Mouse (Mus musculus): ENCODE data around the gene Lcn11.
"Not testable (repeated sequence)": the region's sequence is repeated elsewhere in the genome, so short reads cannot be mapped to it uniquely, and the experiment has no call there.

Gene Lcn11

GRCm38 (mm10) chr2:25776717-25777116 lies at the start of gene Lcn11:
Gene Lcn11, plus strand, starts transcription at chr2:25777017.
- no peak for DNase-seq

GRCm38 (mm10) chr2:25733199-25733930 lies 43.5 kb upstream of the Lcn11 start:
- DNase-seq: no peak

GRCm38 (mm10) chr2:25736709-25737108 lies 40.1 kb upstream of the Lcn11 start, which contains the start of gene Obp2b:
Gene Obp2b, plus strand, starts transcription at chr2:25737009.
- not testable (repeated sequence) for DNase-seq

- DNase-seq: no peak
These were observed 35.1 kb upstream of the Lcn11 start for GRCm38 (mm10) chr2:25741671-25742070.

DNA sequence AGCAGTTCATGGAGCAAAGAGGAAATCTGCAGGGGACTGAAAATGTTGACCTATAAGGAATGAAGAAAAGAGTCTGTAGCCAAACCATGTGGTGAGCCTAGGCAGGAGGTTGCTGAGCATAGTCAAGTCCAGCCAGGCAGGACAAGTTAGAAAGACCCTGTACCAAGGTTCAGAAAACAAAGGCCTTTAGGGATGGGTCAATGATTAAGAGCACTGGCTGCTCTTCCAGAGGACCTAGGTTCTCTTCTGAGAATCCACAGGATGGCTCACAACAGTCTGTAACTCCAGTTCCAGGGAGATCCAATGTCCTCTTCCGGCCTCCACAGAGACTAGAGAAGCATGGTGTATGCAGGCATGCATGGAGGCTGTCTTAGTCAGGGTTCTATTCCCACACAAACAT lies 22.6 kb upstream of the Lcn11 start:
- no peak for DNase-seq

GRCm38 (mm10) chr2:25758064-25758625 lies 18.7 kb upstream of the Lcn11 start:
- DNase-seq: no peak

DNA sequence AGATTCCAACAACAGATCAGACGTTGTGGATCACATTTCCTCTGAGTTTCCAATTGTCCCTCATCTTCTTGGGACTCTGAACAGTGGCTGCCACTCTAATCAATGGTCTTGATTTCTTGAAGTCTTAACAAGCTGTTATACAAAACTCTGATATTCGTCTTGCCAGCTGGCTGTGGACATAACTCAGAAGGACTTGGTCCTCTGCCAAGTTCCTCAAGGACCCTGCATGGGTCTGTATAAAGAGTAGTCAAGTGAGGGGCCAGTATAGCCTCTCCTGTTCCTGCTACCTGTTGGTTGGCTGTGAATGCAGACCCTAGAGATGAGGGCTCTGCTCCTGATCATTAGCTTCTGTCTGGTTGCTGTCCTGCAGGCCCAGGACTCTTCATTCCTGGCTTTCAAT lies 11.5 kb upstream of the Lcn11 start, which contains the start of gene Lcn3:
Gene Lcn3, plus strand, starts transcription at position 301 of the 400 bp plus-strand sequence.
- DNase-seq: no peak

DNA sequence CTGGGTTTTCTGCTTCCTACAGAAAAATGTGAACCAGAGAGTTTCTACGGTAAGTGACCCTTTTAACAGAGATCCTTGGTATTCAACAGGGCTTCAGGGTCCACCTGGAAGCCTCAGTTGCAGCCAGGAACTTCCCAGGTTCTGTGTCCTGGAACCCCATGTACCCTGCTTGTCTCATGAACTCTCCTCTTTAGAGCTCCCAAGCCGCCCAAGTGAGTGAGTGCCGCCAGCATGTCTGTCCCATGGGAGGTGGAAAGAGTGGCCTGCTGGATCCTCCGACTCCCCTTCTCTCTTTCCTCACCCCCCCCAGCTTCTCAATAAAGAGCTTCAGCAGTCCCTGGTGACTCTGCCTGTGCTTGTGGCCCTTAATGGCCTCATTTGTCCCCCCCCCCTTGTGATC lies 9.1 kb upstream of the Lcn11 start:
- no peak for DNase-seq

GRCm38 (mm10) chr2:25773507-25773906 lies 3.3 kb upstream of the Lcn11 start:
- DNase-seq: no peak

DNA sequence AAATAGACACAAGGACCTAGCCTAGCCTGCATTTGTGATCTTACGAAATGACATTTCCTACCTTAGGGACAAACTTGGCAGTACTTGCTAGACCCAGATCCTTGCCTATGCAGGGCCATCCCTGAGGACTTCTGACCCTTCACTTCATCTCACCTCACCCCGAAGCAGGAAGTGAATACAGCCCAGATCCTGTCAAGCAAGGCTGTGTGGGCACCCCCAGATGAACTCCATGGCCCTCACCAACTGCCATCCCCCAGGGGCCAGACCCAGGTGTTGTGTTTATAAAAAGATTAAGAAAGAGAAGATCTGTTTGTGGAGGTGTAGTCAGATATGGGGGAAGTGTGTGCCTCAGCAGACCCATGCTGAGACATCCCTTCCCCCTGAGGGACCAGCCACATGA lies 2.2 kb upstream of the Lcn11 start:
- no peak for DNase-seq

- DNase-seq: no peak
These were observed 826 bp upstream of the Lcn11 start for GRCm38 (mm10) chr2:25775991-25776390.

DNA sequence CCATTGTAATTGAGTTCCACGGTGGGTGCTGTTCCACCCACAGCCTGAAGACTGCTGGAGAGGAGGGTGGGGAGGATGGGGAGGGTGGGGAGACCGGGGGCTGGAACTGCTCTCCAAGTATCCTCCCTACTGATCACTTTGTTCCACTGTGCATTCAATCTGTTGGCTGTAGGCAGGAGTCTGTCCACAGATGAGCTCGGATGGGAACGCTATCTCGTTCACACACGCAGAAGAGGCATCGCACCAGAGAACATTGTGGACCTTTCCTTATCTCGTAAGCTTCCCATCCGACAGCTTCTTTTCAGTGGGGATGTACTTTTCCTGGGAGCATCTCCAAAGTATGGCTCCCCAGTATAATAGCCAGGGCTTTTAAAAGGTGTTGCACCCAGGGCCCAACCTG lies 2.3 kb downstream of the Lcn11 start:
- DNase-seq: no peak

GRCm38 (mm10) chr2:25780921-25781320 lies 4.1 kb downstream of the Lcn11 start:
- no peak for DNase-seq

- no peak for DNase-seq
These were observed 5.1 kb downstream of the Lcn11 start, which contains the start of gene Gm13539 for GRCm38 (mm10) chr2:25781957-25782356. Gene Gm13539, plus strand, starts transcription at chr2:25782257.

- DNase-seq: no peak
These were observed 8.9 kb downstream of the Lcn11 start for GRCm38 (mm10) chr2:25785573-25786322.

- no peak for DNase-seq
These were observed 12.3 kb downstream of the Lcn11 start for GRCm38 (mm10) chr2:25789092-25789491.

DNA sequence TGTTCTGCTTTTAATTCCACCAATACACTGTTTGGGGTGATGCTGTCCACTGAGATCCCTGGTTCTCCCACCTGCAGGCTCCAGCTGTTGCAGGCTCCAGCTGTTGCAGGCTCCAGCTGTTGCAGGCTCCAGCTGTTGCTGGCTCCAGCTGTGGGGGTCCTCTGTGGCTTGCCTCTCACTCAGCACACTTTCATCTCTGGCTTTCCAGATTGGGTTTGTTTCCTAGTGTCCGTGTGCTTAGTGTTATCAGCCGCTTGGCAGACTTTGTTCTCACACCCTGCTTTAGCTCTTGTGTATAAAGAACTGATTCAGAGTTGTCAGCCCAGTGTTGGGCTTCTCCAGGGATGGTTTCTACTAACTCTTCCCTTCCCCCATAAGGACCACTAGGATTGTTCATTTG lies 20.8 kb downstream of the Lcn11 start:
- DNase-seq: no peak

- DNase-seq: no peak
These were observed 21.2 kb downstream of the Lcn11 start for GRCm38 (mm10) chr2:25798065-25798464.

- DNase-seq: no peak
These were observed 34.9 kb downstream of the Lcn11 start for GRCm38 (mm10) chr2:25811711-25812110.

DNA sequence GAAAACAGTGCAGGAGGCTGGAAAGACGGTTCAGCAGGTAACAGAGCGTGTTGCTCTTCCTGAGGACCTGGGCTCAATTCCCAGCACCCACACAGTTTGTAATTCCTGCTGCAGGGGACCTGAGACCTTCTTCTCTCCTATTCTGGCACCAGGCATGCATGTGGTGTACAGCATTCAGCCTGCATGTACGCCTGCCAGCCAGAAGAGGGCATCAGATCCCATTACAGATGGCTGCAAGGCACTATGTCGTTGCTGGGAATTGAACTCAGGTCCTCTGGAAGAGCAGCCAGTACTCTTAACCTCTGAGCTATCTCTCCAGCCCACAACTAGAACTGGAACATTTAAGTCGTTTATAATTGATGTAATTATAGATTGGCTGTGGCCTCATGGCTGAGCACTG lies 36.5 kb downstream of the Lcn11 start:
- no peak for DNase-seq

DNA sequence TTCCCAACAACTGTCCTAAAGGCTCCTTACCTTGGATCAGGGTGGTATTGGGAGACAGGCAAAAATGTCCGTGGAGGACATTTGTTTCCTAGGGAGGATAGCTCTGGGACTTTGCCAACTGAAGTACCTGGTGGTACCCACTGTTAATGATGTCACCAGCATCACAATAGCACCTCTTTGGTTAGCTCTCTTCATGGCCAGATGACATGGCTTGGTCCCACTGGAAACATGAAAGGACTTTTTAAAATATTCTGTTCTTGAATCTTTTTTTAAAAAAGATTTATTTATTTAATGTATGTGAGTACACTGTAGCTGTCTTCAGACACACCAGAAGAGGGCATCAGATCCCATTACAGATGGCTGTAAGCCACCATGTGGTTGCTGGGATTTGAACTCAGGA lies 38.9 kb downstream of the Lcn11 start, which contains the start of gene Glt6d1:
Gene Glt6d1, minus strand, starts transcription at position 101 of the 400 bp plus-strand sequence.
- DNase-seq: not testable (repeated sequence)

DNA sequence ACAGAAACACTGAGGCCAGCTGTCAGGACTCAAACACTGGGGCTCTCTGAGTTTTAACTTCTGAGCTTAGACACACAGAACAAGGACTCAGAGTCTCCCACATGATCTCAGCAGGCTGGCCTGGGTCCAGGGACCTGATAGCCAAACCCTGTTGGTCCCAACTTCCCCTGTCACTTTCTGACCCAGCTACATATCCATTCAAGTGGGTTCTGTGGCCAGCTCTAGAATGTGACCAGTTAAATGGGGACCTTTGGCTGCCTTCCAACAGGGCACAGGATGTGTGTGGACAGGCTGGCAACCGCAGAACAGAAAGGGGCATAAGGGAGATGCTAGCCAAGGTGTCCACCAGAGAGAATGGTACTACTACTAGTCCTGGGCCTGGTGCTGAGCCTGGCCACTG lies 46.0 kb downstream of the Lcn11 start, which contains the start of gene Lcn9:
Gene Lcn9, plus strand, starts transcription at position 348 of the 400 bp plus-strand sequence.
- no peak for DNase-seq

GRCm38 (mm10) chr2:25824751-25825150 lies 47.9 kb downstream of the Lcn11 start:
- DNase-seq: no peak

Data from right cerebral cortex, postnatal 25 days (tissue).